Mouse (Mus musculus) brain, embryonic 18.5 days (tissue): ENCODE measurements at regions not wholly inside any gene's neighbourhood (a gene's known extent, or its start where the extent isn't known, plus 50 kb on each side); places are given as distances from the start of the nearest gene placed in this dataset.

Experiments
- DNase-seq: peaks from one replicate; pipeline ENCODE4 v3.0.0-alpha.2; 2012; ENCODE audit warnings: low read depth, low spot score

DNA sequence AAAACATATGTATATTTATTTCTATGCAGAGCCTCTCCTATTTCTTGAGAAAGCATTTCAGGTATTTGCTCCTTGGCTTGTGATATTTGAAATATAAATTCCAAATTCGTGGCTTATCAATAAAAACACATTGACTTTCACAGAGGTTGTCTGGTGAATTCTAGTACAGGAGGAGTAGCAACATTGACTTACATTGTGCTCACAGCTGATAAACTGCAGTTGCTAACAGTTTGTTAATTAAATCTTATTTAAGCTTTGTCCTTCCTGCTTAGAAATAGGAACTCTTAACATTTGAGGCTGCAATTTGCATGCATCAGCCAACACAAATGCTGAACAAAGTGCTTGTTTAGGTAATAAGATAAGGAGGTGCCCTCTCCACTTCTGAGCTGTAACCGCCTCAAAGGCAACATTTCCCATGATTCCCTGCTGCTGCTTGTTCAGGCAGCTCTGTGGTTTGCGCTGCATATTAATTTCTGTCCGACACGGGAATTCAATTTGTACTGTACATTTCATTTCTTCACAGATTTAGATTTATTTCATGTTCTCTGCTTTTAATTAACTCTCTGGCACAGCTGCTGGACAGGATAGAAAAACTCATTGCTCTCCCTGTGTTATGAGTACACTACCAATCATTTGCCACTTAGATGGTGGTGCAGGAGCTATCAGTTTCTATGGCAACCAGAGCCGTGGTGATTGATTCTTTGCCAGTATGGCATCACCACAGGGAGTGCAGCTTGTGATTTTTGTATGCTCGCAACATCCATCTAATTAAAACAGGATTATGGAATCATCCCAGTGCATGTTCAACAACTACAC is 219.0 kb downstream of the Zfp352 start:
- DNase-seq, result peak; percentile 60

DNA sequence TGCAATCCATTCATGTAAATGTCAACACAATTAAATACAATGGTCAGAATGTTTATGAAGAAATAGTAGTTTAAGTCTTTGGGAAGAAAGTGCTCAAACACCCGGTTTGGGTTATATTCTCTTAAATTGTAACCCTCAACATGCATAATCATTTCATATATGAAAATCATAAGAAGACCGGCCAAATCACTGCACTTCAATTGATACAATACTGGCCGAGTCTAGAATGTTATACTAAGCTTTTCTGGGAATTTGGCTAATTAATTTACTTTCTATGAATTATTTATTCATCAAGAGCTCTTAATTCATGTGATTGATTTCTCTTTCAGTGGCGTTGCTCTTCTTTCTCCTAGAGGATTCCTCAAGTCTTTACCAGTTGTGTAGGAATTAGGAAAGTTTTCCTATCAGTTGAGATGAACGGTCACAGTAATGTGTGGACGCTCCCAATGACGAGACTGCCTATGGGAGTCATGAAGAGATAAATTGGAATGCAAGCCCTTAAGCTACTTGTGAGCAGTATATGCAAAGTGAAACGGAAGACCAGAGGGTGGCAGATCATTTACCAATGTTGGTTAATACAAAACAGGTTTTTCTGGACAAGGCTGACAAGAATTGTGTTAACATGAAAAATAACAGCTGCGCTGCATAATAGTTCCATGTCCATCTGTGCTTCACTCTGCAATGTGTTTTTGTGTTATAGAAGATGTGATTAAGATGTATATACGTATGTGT is 219.7 kb downstream of the Zfp352 start:
- no peak for DNase-seq

DNA sequence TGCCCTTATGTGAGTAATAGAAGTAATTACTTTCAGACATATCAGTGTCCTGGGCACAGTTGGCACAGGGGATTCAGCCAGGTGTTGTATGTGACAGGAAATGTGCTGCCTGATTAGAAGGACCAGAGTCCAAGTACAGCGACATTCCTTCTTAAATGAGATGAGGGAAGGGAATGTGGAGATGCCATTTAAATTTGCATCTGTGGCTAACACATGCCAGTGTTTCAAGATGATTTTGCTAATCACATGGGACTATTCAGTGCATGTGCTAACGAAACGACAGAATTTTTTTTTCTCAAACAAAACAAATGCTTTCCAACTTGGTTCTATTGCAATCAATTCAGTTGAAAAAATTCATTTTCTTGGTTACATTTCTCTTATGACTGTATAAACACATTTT is 226.6 kb downstream of the Zfp352 start:
- no peak for DNase-seq

DNA sequence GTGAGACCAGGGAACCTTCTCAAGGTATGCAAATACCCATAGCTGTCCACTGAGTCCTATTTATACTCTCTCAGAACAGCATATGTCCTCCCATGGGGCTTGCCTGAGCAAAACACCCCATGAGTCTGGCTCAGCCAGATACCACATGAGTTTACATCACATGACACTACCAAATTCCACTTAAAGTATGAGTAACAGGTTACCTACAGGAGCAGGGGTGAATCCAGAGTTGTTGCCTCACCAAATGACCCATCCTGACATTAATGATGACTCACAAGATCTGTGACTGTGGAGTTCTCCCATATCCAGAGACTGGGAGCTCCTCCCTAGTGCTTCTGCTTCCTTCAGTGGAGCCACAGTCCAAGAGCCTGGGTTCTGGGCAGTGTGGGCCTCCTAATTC is 234.0 kb downstream of the Zfp352 start:
- no peak for DNase-seq

DNA sequence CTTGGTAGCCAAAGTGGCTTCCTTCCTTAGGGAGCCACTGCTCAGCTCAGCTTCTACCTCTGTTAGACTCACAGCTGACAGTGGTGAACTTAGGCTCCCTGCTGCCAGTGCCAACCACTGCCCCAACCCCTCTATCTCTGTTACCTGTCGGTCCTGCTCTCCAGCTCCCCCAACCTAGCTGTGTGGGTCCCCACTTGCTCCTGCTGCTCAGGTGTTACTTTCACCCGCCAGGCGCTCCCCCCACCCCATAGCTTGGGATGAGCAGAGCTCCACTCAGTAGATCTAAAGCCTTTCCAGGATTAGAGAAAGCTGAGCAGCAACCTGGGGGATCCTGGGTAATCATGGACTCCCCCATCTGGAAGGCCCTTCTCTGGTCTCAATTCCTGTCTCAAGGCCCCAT is 234.4 kb downstream of the Zfp352 start:
- DNase-seq, result no peak

DNA sequence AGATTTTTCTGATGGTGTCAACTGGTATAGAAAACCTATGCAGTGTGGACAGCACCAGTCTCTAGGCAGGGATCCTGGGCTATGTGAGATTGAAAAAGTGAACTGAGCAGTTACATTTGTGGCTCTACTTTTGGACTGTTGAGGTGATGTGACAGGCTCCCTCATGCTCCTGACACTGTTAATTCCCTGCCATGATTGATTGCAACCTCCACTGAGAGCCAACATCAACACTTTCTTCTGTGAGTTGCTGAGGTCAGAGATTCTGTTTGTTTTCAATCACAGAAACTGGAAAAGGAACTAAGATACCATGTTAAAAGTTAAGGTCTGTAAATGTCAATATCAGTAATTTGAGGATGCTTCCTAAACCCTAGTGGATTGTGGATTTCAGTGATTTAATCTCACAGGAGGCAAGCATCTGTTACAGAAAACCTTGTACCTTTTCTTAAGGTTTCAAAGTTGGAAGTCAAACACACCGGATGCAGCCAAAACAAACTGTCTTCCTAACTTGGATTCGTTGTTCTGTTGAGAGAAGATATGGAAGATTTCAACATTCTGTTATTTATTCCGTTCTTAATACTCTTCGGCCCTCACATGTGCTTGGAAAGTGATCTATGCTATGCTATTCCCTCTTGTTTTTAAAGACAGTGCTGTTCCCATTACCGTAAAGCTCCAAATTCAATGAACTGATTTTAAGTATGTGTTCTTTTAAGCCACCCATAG is 278.4 kb downstream of the Zfp352 start:
- no peak for DNase-seq
